Mouse (Mus musculus) heart, adult 2 months (tissue): ENCODE data around the gene Gm45062.

Experiments used
- CTCF ChIP-seq: fragments of 200-600 bp; IDR thresholded peaks from 2 replicates; pipeline ENCODE4 v1.8.1; 2022; ENCODE audit warnings: antibody characterized with exemption, mild to moderate bottlenecking, moderate library complexity
- EP300 ChIP-seq: fragments of 200-500 bp; IDR thresholded peaks from 2 replicates; pipeline ENCODE4 v1.6.1; 2011; ENCODE audit warnings: low read depth, low read length, control low read depth; ENCODE audit not compliant: insufficient read depth
- POLR2A ChIP-seq: fragments of 200-500 bp; IDR thresholded peaks from 2 replicates; pipeline ENCODE4 v1.6.1; 2011; ENCODE audit warnings: mild to moderate bottlenecking, low read depth, low read length, control low read depth; ENCODE audit not compliant: insufficient read depth

DNA sequence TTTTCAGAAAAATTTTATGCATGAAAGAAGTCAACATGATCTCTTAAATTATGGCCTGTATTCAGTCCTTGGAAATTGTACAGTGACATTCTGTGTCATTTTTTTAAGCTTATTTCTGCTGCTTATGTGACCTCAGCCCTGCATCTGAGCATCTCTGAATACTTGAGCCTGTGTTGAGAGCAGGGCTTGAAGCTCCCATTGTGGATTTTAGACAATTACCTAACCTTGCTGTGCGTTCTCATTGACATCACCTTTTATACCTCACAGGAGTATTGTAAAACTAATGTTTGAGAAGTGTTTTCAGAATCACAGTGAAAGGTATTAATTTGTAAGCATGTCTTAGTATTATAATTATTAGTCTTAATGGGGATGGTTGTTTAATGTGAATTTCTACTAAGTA, 140.5 kb downstream of the Gm45062 start:
- TF ChIP-seq POLR2A (no peak), EP300 (no peak), CTCF (no peak)
